Mouse (Mus musculus): ENCODE data around the gene Rcbtb2.

DNA sequence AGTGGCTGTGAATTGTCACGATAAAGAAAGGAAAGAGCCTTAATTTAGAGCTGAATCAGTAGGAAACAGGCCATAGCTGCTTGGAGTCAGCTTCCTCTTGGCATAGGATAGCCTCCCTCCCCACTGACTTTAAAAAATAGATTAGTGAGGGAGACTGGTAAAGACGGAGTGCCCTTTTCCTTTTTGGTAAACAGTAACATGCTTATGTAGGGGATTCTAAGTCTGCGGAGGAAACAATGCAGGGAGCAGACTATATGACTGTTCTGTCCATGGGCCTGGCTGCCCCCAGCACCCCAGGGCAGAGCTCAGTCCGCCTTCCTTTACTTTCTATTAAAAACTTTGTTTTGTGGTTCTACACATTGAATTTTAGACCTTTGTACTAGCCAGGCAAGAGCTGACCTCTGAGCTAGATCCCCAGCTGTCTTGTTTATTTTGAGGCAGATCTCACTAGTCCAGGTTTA is 56.4 kb downstream of the Rcbtb2 start:
- no peak for TF ChIP-seq CTCF (conservative IDR thresholded peaks at IDR 0.05; ENCODE audit: low read length)
- no peak for TF ChIP-seq NANOG (IDR thresholded peaks at IDR 0.05; ENCODE audit: borderline replicate concordance, low read length)
- TF ChIP-seq POU5F1 (IDR thresholded peaks at IDR 0.05; ENCODE audit: borderline replicate concordance, low read length): no peak

Data from E14TG2a.4 (cell line).